Mouse (Mus musculus): ENCODE results near the gene Hapln1.

DNA sequence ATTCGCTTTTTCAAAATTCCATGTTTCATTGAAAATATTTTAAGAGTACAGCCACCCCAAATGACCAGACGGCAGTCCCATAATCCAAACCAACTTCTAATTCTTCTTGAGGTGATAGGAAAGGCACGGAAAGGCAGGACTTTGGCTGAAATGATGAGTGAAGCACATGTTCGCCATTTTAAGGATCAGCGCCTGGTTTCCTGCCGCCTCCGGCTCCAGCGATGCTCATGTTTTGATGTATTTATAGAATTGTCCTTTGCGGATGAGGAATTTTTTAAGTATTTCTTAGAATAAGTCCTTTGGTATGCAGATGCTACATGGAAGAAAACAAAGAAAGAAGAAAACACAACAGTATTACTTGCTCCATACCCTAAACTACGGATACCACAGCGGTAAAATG lies 117.5 kb downstream of the Hapln1 start:
- TF ChIP-seq CTCF (IDR thresholded peaks at IDR 0.05; ENCODE audit: control insufficient read depth, insufficient read depth, low read length) (no peak), POLR2A (IDR thresholded peaks at IDR 0.05; ENCODE audit: borderline replicate concordance, control insufficient read depth, low read depth, low read length) (no peak)
